Mouse (Mus musculus) adrenal gland, postnatal 4 days (tissue): ENCODE results near the gene 2310061I04Rik. TPM values are rescaled to one million over a fixed set of nuclear protein-coding genes. Genes with fewer than 3 reads are reported as not detected.
"Not testable (repeated sequence)": the region's sequence is repeated elsewhere in the genome, so short reads cannot be mapped to it uniquely, and the experiment has no call there.

Source experiments
- DNase-seq, 2 experiments: peaks; one replicate each; pipeline ENCODE4 v3.0.0; 2021 to 2022; ENCODE audit warnings: low spot score in 2 of 2, mixed read lengths in 2 of 2
- long read RNA-seq, 2 experiments: library from polyadenylated mRNA; stranded (forward); transcript quantifications; one replicate each; pipeline ENCODE4 v2.0.0; 2021
- total RNA-seq, 2 experiments: library from RNA; stranded (reverse); gene quantifications; 2 replicates each; pipeline ENCODE4 v1.2.3; 2021

Gene 2310061I04Rik
- 10 to 100 TPM; 34.4 to 34.5 TPM for total RNA-seq
- long read RNA-seq, experiment 1, transcript 2310061I04Rik-204 (6 exons, 1,293 nt): major isoform, 11 of 25 reads
- long read RNA-seq, experiment 1, transcript 2310061I04Rik-202 (5 exons, 2,081 nt): minor isoform, 5 of 25 reads
- long read RNA-seq, experiment 1, partial matches to known transcripts: 4 of 25 reads
- long read RNA-seq, experiment 1, other reads (novel, unspliced or antisense): 3 of 25 reads
- long read RNA-seq, experiment 2, transcript 2310061I04Rik-204 (6 exons, 1,293 nt): major isoform, 19 of 35 reads
- long read RNA-seq, experiment 2, partial matches to known transcripts: 3 of 35 reads
- long read RNA-seq, experiment 2, other reads (novel, unspliced or antisense): 11 of 35 reads

- DNase-seq: peak; percentile 77 to 84
These were observed at the start of gene 2310061I04Rik for GRCm38 (mm10) chr17:35896781-35897643. TSS of gene 2310061I04Rik (minus strand) at chr17:35897431.

DNA sequence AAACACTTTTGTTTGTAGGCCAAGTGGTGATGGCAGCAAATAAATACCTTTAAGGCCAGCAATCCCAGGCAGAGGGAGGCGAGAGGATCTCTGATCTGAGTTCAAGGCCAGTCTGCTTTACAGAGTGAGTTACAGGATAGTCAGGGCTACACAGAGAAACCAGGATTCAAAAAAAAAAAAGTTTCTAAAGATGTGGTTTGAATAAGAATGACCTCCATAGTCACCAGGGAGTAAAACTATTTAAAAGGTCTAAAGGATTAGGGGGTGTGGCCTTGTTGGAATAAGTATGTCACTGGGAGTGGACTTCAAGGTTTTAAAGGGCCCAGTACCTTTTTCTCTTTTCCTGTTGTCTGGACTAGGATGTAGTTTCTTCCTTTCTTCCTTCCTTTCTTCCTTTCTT is 42.7 kb upstream of the 2310061I04Rik start:
- no peak for DNase-seq

GRCm38 (mm10) chr17:35939108-35939507 is 41.9 kb upstream of the 2310061I04Rik start:
- no peak for DNase-seq

GRCm38 (mm10) chr17:35937700-35938348 is 40.6 kb upstream of the 2310061I04Rik start:
- no peak for DNase-seq

DNA sequence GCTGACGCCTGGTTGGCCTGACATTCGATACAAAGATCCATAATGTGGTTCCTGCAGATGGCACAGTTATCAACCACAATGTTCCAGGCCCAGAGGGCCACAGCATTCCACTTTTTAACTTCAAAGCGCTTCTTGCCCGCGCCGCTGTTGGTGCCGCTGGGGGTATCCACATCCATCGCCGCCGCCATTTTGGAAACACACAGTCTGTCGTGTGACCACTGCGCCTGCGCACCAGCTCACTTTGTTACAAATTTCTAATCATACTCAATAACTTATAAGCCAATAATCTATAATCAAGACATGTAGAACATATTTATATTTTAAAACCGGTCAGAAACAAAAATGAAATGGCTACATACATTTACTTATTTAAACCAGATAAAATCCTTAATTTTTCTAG is 38.5 kb upstream of the 2310061I04Rik start:
- DNase-seq: not testable (repeated sequence)

DNA sequence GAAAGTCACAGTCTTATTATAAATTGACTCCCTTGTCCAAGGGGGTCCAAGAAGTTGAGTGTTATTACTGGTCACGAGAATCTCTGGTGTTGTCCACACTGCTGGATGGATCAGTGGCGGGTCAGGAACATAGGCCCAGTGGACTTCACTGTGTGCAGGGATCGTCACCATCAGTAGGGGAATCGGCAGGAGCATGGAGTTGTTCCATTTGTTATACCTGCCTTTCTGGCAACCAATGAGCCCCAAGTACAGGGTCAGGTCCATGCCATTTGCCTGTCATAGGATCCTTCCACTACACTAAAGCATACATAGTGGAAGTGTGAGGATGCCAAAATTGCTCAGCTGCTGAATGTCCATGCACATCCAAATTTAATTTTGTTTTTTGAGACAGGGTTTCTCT is 35.4 kb upstream of the 2310061I04Rik start:
- no peak for DNase-seq

- no peak for DNase-seq
These were observed 33.4 kb upstream of the 2310061I04Rik start for GRCm38 (mm10) chr17:35930627-35931026.

DNA sequence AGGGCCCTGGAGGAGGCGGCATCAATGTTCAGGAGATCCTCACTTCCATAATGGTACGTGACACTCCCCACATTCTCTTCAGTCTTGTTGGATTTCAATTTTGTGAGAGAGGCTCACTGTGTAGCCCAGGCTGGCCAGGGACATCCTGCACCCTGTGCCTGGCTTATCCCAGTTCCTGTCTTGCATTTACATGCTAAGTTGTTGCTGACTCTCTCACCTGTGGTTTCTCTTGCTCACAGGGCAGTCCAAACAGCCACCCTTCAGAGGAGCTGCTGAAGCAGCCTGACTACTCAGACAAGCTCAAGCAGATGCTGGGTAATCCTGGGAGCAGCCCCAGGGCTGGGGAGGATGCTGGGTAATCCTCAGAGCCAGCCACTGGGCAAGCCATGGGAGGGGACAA is 32.3 kb upstream of the 2310061I04Rik start:
- no peak for DNase-seq

DNA sequence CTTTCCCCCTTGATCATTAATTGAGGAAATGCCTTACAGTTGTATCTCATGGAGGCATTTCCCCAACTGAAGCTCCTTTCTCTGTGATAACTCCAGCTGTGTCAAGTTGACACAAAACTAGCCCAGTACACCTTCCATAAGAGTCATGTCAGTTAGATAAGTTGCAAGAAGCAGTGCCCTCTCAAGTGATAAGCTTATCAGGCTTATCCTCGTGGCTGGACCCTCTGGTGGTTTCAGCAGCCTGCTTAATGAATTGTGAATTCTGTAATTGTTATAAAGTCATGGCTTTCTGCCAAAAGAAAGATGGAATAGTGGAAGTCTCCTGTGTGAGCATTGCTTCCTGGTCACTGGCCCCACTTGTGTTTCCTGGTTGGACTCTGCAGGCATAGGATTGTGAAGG is 30.2 kb upstream of the 2310061I04Rik start:
- no peak for DNase-seq

DNA sequence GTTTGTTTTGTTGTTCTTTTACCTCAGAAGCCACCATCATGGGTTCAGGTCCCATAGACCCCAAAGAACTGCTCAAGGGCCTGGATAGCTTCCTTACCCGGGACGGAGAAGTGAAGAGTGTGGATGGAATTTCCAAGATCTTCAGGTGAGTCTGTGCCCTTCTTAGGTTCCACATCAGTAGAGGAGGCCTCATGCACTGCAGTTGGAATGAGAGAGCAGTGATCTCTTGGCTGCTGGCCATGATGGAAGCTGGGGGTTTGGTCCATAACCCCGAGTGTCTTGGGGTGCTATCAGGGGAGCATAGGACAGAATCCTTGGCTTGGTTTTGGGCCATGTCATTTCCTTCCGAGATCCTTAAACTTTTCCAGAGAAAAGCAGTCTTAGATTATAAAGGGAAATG is 26.1 kb upstream of the 2310061I04Rik start:
- no peak for DNase-seq

- DNase-seq: no peak
These were observed 25.3 kb upstream of the 2310061I04Rik start for GRCm38 (mm10) chr17:35922566-35922965.

DNA sequence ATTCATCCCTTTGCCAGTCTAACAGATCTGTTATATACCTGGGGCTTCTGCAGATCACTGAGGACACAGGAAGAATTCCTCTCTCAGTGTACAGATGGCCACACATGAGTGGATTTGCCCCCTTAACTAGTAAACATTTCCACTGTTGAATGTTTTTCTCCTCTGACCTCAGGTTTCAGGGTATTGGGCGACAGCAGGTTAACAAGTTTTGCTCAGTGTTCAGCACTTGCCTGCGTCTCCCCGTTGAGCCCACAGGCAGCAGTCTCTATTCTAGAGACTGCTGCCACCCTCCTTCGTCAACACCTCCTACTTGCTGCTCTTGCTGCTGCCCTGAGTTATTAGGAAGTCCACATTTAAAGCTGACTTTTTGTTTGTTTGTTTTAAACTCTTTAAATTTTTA is 24.5 kb upstream of the 2310061I04Rik start:
- DNase-seq: no peak

- DNase-seq: no peak
These were observed 23.8 kb upstream of the 2310061I04Rik start for GRCm38 (mm10) chr17:35920862-35921562.

DNA sequence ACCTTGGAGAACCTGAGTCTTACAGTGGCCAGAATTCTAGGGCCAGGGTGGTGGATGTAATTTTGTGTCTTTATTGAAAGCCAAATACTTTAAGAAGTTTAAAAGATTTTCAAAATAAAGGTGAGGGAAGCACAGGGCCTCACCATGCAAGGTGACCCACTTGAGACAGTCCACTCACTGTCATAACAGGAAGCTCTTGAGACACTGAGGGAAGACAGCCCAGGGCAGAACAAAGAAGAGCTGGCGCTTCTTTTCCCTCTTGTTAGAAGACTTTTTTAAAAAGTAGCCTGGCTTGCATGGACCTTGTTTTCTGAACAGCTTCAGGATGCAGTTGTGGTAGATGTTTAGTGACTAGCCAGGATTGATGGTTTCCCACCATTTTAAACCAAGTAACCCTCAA is 23.2 kb upstream of the 2310061I04Rik start:
- DNase-seq: no peak

- DNase-seq: no peak
These were observed 22.7 kb upstream of the 2310061I04Rik start for GRCm38 (mm10) chr17:35919864-35920301.

- DNase-seq: peak; percentile 54 to 78
These were observed 22.0 kb upstream of the 2310061I04Rik start for GRCm38 (mm10) chr17:35919060-35919715.

GRCm38 (mm10) chr17:35918276-35919059 is 21.2 kb upstream of the 2310061I04Rik start:
- DNase-seq: no peak

- DNase-seq: no peak
These were observed 20.4 kb upstream of the 2310061I04Rik start for GRCm38 (mm10) chr17:35917463-35918251.

- DNase-seq: no peak
These were observed 19.9 kb upstream of the 2310061I04Rik start for GRCm38 (mm10) chr17:35917143-35917462.
